Comparison of ENCODE assay signal across 8 mouse cellular contexts in genomic region chr2:90581006-90581795, GRCm38 (mm10). TPM values are rescaled to one million over a fixed set of nuclear protein-coding genes. Genes with fewer than 3 reads are reported as not detected.
DNase-seq lines count a peak whose midpoint lies in the region; ATAC-seq and TF ChIP-seq lines count a peak whose summit lies in the region.

No protein-coding gene starts in this region.

- H3K27ac ChIP-seq in ES-E14 (ENCODE audit: insufficient read depth, low read depth, low read length, poor library complexity, severe bottlenecking): no peak overlapping the region
- peak overlapping the region; percentile 75 for H3K27ac ChIP-seq in forebrain, embryonic 13.5 days
- H3K27ac ChIP-seq in liver, embryonic 13.5 days: peak overlapping the region; percentile 76; the same call in 1 of the 2 replicates

- H3K4me1 ChIP-seq in ES-E14 (ENCODE audit: control insufficient read depth in 2 of 2, insufficient read depth in 2 of 2, low read length in 2 of 2, poor library complexity in 1 of 2): peaks cover 0 to 7% of the 10 kb centered on the region in 2 experiments; a peak in 1 of 4 replicates
- peaks cover 12% of the 10 kb centered on the region for H3K4me1 ChIP-seq in forebrain, embryonic 13.5 days
- H3K4me1 ChIP-seq in liver, embryonic 13.5 days (replicated peaks): peaks cover 57% of the 10 kb centered on the region

- H3K36me3 ChIP-seq in ES-E14 (ENCODE audit: control insufficient read depth, insufficient read depth, low read length, poor library complexity, severe bottlenecking): no peaks in the 10 kb centered on the region
- H3K36me3 ChIP-seq in forebrain, embryonic 13.5 days (ENCODE audit: poor library complexity, severe bottlenecking): no peaks in the 10 kb centered on the region
- no peaks in the 10 kb centered on the region for H3K36me3 ChIP-seq in liver, embryonic 13.5 days

- 16% methylated on average over 11 of the region's 11 CpGs for WGBS in forebrain, embryonic 13.5 days
- WGBS in liver, embryonic 13.5 days (ENCODE audit: insufficient replicate concordance): 9% methylated on average over 11 of the region's 11 CpGs

- ATAC-seq in forebrain, embryonic 13.5 days: no peak; the same call in 1 of the 2 replicates
- ATAC-seq in liver, embryonic 13.5 days (ENCODE audit: low read depth): peak; percentile 29

- in situ Hi-C loops in ES-E14 (cut with MboI; ENCODE audit: low sequenced_read_pairs in 2 of 2, unreplicated experiment in 2 of 2): no loop called here

- peak; percentile 35 for DNase-seq in kidney, adult 9 months
- no peak for DNase-seq in kidney, postnatal 10 days
- no peak for DNase-seq in ES-E14 (ENCODE audit: low read depth, low spot score)
- no peak for DNase-seq in liver, embryonic 13.5 days
- peak; percentile 45 for DNase-seq in testis, postnatal 14 days (ENCODE audit: low spot score)
- DNase-seq in cerebellum, postnatal 25 days: no peak
- DNase-seq in lung, adult 18-20 months: no peak

- H3K9me3 ChIP-seq in ES-E14 (ENCODE audit: control insufficient read depth, insufficient read depth, low read depth, low read length): no peaks in the 10 kb centered on the region
- no peaks in the 10 kb centered on the region for H3K9me3 ChIP-seq in forebrain, embryonic 13.5 days (replicated peaks)
- H3K9me3 ChIP-seq in liver, embryonic 13.5 days (replicated peaks): no peaks in the 10 kb centered on the region

- peaks cover 7% of the 10 kb centered on the region; the same call in 1 of the 2 replicates for H3K27me3 ChIP-seq in forebrain, embryonic 13.5 days
- peaks cover 2% of the 10 kb centered on the region; the same call in 1 of the 2 replicates for H3K27me3 ChIP-seq in liver, embryonic 13.5 days

- H3K9ac ChIP-seq in ES-E14 (ENCODE audit: insufficient read depth, low read depth, low read length, poor library complexity, severe bottlenecking): peak overlapping the region; percentile 76
- H3K9ac ChIP-seq in forebrain, embryonic 13.5 days: peak overlapping the region; percentile 81
- peak overlapping the region; percentile 92 for H3K9ac ChIP-seq in liver, embryonic 13.5 days

- H3K4me2 ChIP-seq in forebrain, embryonic 13.5 days: peak overlapping the region; percentile 97
- H3K4me2 ChIP-seq in liver, embryonic 13.5 days: peak overlapping the region; percentile 100

- peak overlapping the region; percentile 86 to 96 for H3K4me3 ChIP-seq in ES-E14 (ENCODE audit: insufficient read depth in 1 of 2, low read depth in 1 of 2, low read length in 2 of 2, poor library complexity in 1 of 2, severe bottlenecking in 1 of 2)
- peak overlapping the region; percentile 81 for H3K4me3 ChIP-seq in forebrain, embryonic 13.5 days
- H3K4me3 ChIP-seq in liver, embryonic 13.5 days (replicated peaks): peak overlapping the region; percentile 78

TF ChIP-seq in ES-E14, 5 proteins besides CTCF, POLR2A, EP300 and RAD21:
- peak; percentile 58; the same call in 1 of the 2 replicates for TF ChIP-seq ZNF384 (IDR thresholded peaks at IDR 0.05; ENCODE audit: low read depth, low read length)
- TF ChIP-seq CHD2 (IDR thresholded peaks at IDR 0.05; ENCODE audit: low read depth, low read length): no peak
TF ChIP-seq in ES-E14: peak in this region for 1.

RNA-seq across cellular contexts. Expression of gene Ptprj, which starts 0.8 kb away (rescaled TPM):
- total RNA-seq in ES-E14 (2012; rRNA removed): 10.7 and 17.2 TPM in 2 replicates
- polyA plus RNA-seq in forebrain, embryonic 13.5 days (2015; fragmentation: Nextera tagmentation; extraction: Ambion mirVana): 2.1 and 2.2 TPM in 2 replicates
- 1.7 and 1.9 TPM in 2 replicates for polyA plus RNA-seq in liver, embryonic 13.5 days (2015; fragmentation: Nextera tagmentation; extraction: Ambion mirVana)

Comparison
In these comparisons a context has a peak if more than half of its experiments do, and no peak if none do; other contexts are left out.
1. DNase-seq: peak in kidney, adult 9 months (single experiment) and testis, postnatal 14 days (single experiment); none in kidney, postnatal 10 days (single experiment), ES-E14 (single experiment), liver, embryonic 13.5 days (single experiment), cerebellum, postnatal 25 days (0 of 2) and lung, adult 18-20 months (0 of 2).
2. Peak in every context shown above with its lines, with median percentiles within 50 percentile points of each other: H3K4me3 ChIP-seq and H3K9ac ChIP-seq.